Mouse (Mus musculus) T-helper 17 cell (primary cell): Measurements from ENCODE around the gene Frmd4b.

Experiments used
- in situ Hi-C, 2 experiments: fragments of 300-600 bp; cut with MboI, MseI; formaldehyde crosslinking; loops; 1 replicate in 1 of 2; 2 replicates in 1 of 2; pipeline ENCODE4 v1.15.1; 2025; ENCODE audit warnings: high pct_unique_total_duplicates in 2 of 2

The Frmd4b gene

DNA sequence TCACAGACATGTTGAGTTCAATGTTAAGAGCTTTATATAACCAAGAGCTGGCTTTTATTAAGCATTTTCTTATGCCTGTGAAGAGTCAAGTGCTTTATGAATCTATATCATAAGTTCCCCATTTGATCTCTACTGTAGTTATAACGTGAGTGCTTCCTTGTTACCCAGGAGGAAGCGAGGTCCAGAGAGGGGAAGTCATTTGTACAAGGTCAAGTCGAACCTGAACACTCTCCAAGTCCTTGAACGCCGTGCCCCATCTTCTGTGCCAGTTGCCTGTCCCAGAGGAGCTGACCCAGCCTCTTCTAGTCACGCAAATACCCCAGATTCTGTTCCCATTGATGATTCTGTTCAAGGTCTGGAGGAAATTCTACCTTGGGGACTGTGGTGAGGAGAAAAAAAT is 135.4 kb downstream of the Frmd4b start:
- in situ Hi-C loops, result no loop called here

DNA sequence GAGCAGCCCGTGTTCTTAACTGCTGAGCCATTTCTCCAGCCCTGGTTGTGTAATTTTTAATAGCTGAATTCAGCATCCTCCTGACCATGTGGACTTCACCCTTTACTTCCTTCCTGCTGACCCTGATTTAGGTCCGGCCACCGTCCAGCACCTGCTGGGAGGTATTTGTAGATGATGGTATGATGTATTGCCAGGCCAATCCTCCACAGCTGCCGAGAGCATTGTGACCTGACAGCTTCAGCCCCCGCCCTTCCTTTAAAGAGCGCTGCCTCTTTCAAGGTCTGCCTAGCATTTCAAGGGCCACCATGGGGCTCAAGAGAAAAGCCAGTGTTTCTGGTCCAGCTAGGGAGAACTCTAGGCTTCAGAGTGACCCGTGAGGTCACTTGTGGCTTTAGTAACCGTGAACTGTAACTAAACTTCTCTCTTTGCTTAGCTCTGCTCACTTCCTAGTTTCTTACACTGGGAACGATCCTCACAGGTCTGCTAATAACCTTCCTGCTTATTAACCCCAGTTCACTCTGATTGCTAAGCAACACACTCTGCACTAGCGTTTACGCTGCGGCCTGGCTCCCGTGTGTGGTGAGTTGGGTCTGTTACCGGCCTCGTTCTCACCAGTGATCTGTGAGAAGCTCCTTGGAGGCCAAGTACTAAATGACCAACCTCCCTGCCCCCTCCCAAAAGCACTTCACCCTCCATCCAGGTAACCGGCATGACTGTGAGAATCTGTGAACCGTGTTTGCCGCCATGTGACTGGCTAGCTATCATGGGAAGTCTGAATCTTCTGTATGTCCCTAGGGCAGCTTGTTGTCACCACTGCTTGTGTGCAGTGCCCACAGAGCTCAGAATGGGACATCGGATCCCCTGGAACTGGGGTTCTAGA is 138.1 kb downstream of the Frmd4b start:
- in situ Hi-C loops, result no loop called here

DNA sequence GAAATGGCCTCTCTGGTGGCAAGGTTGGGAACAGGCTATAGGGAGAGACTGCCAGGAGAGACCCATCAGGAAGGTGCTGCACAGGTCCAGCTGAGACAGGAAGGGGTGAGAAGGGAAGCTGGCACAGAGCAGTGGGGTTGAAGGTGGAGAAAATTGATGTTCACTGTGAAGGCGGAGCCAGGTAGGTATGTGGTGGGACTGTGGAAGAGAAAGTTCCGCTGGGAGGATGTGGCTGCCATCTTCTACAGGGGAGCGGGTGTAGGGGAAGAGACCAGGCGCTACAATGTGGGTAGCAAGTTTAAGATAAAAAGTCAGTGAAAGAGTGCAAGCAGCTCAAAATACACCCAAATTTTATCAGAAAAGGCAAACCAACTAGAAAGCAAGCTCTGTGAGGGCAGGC is 143.7 kb downstream of the Frmd4b start:
- in situ Hi-C loops, result no loop called here

DNA sequence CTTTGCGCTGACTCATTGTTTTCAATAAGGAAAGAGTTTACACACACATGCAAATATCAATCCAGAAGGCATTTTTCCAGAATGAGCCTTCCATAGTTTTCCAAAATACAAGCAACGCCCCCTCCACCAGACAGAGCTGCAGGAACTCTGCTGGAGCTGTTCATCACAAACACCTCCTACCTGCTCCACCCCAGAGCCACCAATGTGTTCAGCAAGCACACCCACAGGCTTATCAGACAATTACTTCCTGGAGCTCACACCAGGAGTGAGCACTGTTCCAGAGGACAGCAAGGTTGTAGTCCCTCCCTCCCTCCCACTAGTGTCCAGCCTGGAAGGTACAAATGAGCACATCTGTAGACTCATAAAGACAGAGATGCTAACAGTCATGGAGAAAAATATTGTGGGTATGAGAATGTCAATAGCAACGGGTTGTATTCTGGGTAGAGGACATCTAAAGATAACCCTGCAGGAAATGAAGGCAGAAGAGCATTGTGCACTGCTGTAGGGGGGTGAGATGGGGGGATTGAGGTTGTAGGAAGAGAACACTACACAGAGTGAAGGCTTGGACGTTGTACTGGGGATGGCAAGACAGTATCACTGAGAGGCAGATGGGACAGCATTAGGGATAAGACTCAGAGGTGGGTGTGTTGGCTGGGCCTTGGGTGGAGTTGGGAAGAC is 144.3 kb downstream of the Frmd4b start:
- in situ Hi-C loops, result no loop called here

DNA sequence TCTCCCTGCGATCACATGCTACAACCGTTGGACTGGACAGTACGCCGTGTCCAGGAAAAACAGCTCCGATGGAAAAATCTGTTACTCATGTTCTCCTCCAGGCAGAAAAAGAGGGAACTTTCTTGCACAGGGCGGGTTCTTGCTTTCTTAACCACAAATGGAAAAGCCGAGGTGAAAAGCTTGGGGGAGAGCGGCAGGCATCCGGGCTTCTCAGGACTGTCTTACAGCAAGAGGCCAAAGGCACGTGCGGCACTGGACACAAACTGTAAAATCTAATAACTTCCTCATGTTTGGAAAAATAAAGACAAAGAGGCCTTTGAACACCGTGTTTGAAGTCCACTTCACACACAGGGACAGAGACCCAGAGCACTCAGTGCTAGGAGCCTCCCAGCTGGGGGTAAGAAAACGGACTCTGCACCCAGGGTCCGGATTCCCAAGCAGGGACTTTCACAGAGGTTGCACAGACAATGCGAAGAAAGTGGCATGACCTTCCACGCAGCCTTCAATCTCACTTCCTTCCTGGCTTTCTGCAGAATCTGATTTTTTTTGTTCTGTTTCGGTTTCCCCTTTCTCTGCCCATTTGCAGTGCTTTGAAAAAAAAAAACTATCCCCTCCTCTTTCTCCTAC is 153.3 kb downstream of the Frmd4b start:
- in situ Hi-C loops, result no loop called here

DNA sequence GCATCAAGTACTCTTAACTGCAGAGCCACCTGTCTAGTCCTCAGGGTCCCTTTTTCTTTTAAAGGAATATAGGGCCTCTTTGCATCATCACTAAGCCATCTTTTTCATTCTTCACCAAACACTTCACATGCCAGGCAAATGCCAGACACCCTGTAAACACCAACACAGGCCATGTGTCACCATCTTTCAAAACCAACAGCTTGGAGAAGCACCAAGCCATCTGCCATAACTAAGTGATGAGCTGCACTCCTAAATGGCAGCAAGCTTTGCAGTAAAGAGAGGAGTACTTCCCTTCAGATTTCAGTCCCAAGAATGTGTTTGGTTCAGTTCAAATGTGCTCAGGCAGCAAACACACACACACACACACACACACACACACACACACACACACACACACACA is 154.9 kb downstream of the Frmd4b start:
- in situ Hi-C loops, result no loop called here

DNA sequence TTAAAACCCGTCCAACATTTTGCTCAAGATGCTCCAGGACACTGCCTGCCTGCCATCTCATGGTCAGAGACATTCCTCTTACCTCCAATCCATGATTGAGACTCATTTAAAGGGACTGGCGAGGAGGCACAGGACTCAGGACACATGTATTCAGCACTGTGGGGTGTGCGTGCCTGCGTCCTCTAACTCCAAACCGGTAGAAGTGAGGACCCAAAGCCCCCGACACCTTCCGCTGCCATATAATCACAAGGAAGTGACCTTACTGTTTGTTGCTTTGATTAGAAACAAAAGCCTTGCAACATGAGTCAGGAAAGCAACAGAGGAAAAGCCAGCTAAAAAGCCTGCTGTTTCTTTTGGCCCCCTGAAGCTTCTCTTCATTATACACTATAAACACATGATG is 158.2 kb downstream of the Frmd4b start:
- in situ Hi-C loops, result no loop called here

DNA sequence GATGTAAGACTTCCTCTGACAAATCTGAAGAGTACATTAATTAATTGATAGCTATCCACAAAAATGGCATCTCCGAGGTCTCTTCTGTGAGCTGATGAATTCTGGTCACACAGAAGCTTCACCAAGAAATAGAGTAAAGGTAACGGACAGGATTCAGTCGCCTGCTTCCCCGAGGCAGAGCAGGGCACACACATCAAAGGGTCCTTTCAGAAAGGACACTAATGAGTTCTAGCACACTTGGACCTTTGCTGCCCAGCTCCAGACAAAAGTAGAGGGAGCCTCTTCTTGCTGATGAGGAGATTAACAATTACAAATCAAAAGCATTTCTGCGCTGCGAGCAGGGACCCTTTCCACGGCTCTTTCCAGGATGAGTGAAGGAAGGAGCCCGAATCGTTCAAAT is 159.0 kb downstream of the Frmd4b start:
- in situ Hi-C loops, result no loop called here

DNA sequence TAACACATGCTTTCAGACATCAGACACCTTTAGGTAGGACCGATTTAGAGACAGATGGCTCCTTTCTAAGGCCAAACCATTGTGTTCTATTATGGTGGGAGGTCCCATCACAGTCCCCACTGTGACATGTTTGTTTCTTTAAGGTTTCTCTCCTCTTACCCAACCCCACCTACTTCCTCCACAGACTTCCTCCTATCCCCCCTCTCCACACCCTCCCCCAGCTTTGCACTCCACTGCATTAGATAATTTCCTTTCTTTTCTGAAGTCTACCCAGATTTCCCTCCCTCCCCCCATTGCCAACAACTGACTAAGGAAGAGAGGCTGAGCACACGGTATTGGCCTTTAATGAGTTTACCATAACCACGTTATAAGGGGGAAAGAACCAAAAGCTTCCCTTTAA is 159.4 kb downstream of the Frmd4b start:
- in situ Hi-C loops, result no loop called here

DNA sequence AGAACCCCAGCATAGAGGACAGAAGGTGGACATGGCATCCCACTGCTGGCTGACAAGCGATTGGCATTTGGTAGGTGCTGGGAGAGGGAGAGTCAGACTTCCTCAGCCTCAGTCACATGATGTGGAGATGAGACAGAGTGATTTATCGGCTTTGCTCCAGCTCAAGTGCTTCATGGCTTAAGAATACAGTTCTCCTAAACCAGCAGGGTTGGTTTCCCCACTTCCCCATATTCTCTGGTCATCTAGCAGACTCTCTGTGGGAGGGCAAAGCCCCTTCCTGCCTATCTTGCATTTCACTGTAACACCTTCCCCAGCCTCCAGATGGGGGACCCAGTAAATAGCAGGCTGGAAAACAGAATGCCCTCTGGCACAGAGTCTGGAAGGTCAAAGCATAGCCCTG is 160.1 kb downstream of the Frmd4b start:
- in situ Hi-C loops, result no loop called here

DNA sequence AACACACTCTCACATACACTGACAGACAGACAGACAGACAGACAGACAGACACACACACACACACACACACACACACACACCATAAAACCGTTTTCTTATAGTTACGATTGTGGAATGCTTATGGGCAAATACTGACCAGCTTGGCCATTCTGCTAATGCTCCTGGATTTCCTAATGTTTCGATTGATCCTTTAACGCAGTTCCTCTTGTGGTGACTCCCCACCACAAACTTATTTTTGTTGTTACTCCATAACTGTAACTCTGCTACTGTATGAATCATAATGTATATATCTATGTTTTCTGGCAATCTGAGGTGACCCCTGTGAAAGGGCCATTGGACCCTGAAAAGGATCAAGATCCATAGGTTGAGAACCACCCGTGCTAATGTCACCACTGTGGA is 165.1 kb downstream of the Frmd4b start:
- in situ Hi-C loops, result no loop called here

DNA sequence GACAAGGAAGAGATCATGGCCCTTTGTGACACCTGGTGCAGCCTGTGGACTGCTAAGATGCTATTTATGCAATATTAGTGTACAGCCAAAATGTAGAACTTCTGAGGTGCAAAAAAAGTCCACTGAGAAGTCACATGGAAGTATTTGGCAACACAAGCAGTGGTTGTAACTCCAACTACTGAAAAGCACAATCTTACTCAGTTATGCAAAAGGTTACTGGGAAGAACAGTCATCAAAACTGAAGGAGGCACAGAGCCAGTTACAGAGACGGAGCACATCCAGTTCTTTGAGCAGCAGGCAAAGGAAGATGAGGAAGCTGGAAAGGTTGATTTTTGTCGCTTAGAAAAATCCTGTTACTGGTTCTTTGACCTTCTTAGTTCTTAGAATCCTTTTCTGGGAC is 167.5 kb downstream of the Frmd4b start:
- in situ Hi-C loops, result no loop called here

DNA sequence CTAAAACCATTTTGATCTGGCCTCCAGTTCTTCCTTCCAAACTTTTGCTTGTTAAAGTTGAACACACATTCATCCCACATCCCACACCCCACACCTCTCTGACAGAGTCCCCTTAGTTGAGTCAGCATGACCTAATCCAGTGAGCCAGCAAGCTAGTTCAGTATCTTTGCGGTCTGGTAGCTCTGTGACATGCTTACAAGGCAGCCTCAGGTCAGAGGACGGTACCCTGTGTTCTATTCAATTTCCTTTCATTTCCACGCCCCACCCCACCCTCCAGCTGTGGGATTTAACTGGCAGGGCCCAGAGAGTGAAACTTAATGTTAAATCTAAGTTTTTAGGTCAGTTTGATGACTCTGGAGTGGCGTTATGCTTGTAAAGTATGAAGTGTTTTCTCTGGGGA is 170.3 kb downstream of the Frmd4b start:
- in situ Hi-C loops, result no loop called here

DNA sequence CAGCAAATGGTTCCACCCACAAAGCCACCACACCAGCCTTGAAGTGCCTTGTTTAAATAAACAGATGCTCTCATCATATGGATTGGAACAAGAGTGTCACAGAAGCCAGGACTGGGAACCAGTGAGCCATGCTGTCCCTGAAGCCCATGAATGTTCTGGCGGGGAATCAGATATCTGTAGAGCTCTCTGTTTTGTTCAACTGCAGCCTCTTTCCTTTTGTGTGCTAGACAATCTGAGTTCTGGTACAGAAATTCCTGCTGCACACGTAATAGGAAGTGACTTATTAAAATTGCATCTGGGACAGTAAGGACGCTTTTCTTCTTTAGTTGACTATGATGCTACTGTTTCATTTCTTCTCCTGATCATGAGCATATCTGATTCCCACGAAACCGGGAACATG is 173.2 kb downstream of the Frmd4b start:
- in situ Hi-C loops, result no loop called here

DNA sequence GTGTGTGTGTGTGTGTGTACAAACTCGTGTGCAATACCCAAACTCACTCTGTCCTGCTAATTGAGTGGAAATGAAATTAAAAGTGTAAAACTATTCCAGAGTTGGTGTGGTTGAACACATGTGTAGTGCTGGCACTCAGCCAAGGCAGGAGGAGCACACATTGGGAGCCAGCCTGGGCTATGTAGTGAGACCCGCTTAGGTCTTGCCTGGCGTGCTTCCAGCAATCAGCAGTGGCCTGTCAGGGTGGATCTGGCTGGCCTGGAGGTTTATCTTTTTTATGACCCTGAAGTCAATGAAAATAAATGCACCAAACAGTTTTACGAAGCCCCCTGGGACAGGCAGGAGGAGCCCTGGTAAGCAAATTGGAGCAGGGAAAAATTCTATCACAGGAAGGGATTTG is 173.8 kb downstream of the Frmd4b start:
- in situ Hi-C loops, result no loop called here

DNA sequence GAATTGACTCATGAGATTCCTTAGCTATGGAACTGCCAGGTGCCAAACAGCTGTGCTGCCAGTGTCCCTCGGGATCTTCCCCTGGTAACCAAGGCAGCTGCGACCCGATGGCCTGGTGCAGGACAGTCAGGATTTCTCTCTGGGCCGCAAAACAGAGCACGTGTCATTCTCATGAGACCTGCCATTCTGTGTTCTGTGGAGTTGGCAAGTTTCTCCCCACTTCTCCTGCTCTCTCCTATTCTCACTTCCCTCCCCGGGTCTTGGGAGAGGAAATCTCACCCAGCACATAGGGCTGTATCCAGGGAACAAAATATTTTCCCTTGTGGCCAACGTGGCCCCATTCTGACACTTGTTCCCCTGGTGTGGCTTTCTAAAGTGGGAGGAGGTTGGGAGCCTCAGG is 176.0 kb downstream of the Frmd4b start:
- in situ Hi-C loops, result no loop called here

DNA sequence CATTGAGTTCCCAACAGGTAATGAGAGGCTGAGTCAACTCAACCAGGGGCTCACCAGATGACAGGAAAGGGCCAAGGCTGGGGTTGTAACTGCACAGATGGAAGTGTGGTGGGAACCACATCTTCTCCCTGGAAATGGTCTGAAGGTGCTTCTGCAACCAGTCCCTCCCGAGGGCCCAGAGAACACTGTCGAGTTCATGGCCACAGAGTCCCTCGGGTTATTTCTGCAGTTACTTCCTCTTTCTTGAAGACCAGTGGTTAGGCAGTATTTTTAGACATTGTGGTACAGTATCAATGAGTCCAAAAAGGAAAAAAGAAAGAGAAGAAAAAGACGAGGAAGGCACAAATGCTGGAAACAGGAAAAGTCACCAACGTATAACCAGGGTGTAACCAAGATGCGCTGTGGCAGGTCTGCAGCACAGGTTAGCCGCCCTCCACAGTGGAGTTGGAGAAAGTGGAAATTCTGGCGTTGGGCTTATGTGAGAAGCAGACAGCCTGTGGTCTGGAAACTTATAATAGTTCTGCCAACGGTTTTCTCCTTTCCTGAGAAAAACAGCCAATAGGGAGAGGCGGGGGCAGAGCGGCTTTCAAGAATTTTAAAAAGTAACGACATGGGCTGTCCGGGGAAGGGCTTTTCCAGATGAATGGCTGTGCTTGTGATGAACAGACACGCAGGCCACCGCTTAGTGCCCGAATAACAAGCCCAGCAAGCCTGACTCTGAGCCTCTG is 178.3 kb downstream of the Frmd4b start:
- in situ Hi-C loops, result no loop called here

DNA sequence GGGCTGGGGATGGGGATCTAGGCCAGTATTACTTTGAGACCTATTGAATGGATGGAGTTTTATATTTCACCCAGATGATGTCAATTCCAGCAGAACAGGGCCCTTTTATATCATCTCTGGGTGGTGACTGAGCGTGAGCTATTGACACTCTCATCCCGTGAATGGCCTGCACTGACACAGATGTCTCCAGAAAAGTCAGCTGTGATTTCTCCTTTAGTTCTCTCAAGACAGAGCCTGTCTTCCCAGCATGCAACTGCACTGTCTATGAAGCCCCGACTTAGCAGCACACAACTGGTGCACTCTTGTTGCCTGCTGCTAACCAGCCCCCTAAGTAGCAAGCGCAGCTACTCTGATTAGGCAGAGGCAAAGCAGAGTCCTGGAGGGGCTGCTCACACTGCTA is 182.6 kb downstream of the Frmd4b start:
- in situ Hi-C loops, result no loop called here

DNA sequence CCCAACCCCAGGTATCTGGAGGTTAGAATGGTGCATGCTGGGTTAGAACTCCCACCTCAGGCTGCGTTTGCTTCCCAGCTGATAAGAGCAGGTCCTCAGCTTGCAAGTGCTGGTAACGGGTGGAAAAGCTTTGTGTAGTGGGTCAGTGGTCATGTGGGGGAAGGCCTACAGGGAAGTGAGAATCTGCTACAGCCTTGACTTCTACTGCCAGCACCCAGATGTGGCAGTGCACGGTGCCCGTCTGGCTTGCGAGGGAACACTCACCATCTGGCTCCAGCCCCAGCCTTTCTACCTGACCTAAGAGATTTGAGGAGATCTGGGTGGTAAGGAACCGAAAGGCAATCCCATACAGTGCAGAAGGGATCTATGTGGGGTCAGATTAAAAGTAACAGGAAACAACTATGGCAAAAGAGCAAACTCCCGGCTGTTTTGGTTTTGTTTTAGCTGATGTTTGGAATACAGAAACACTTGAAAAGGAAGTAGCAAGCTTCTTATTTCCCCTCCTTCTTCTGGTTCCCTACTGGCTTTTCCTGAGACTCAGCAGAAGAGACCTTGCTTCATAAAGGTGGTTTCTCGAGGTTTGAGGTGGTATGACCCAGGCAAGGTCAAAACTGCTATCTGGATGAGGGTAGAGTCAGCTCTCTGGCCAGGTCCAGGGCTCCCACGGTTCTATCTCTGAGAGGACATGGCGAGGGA is 185.9 kb downstream of the Frmd4b start:
- in situ Hi-C loops, result no loop called here

DNA sequence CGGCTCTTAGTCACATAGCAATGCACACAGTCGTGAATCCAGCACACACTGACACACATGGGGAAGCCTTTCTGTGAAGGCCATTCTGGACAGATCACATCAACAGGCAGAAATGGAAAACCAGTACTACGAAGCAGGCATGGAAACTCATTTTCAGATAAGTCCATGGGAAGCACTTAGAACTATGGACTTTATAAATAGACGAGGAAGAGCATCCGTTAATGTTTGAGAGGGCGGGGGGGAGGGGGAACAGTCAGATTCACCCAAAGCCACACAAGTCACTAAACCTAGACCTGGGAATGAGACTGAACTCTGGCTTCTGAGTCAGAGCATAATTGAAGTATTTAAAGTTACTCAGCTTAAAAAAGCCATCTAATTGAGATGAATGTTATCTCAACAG is 186.8 kb downstream of the Frmd4b start:
- in situ Hi-C loops, result no loop called here

DNA sequence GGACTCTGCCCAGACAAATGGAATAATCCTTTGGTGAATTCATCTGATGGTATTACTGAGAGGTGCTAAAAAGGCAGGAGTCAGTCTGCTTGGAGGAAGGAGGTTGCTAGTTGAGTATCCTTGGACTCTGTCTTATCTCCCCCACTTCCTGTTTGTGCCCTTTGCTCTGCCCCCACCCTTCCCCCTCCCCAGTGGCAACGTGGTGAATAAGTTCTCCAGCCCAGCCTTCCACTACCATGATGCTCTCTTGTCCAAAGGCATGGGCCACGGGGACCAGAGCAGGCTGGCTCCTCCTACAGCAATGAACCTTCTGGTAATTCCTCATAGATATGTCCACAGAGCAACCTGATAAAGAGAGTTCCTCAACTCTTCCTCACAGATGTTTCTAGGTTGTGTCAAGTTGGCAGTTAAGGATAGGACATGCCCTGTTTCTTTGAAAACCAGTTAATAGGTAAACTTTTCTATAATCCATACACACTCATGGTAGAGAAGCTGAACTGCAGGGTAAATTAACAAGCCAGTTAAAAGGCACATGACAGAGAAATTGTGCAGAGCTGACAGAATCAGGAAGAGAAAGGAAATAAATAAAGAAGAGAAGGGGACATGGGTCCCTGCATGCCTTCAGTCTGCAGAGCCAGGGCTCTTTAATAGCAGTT is 187.5 kb downstream of the Frmd4b start:
- in situ Hi-C loops, result loop anchor here in 1 of 2 experiments (10.0 kb wide), 1 partner anchor 285 kb away; the partner anchor contains the start of gene Eogt
